Mouse (Mus musculus) splenic B cell, adult 2 months (primary cell): ENCODE measurements around the gene B3galt4.
"Not testable (repeated sequence)": the region's sequence is repeated elsewhere in the genome, so short reads cannot be mapped to it uniquely, and the experiment has no call there.

ENCODE experiments used
- DNase-seq: peaks from one replicate; pipeline ENCODE4 v3.0.0-alpha.2; 2011; ENCODE audit warnings: low read depth, low spot score
- H3K27me3 ChIP-seq: 2 replicates; pipeline ENCODE4 v1.6.1; 2012; ENCODE audit warnings: mild to moderate bottlenecking, low read length, moderate library complexity, mixed read lengths; ENCODE audit not compliant: control insufficient read depth, poor library complexity, insufficient read depth, severe bottlenecking
- H3K36me3 ChIP-seq: 2 replicates; pipeline ENCODE4 v1.6.1; 2012; ENCODE audit warnings: mild to moderate bottlenecking, low read length, moderate library complexity, mixed read lengths; ENCODE audit not compliant: control insufficient read depth, poor library complexity, insufficient read depth, severe bottlenecking

B3galt4 gene

DNA sequence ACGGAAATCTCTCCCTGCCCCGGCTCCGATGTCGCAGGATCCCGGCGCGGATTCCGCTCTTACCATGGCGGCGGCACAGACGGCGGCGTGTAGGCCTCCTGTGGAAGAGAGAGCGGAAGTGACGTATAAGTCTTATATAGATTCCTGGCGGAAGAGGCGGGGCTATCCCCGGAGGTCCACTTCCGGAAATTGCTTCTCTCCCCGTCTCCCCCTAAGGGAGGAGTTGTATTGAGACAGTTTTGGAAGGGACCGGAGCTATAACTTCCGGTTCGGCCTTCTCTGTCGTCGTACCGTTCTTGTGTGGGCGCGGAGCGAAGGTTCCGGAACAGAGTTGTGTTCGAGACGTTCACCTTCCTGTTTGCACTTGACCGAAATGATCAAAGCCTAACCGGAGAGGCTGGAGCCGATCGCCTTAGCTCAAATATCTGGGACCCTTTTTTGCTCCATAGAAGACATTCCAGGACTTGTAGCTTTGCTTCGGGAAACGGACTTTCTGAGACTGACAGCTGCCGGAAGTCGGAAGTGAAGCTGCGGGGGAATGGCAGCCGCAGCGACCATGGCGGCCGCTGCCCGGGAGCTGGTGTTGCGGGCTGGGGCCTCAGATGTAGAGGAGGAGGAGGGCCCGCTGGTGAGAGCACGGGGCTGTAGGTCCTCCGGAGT lies 4.4 kb upstream of the B3galt4 start, which contains the start of the genes Vps52 and Rps18:
Gene Vps52, plus strand, starts transcription at position 258 of the 660 bp plus-strand sequence.
Gene Rps18, minus strand, starts transcription at position 447 of the 660 bp plus-strand sequence.
- H3K27me3 ChIP-seq = no peaks in the 10 kb centered on the region
- DNase-seq = peak; percentile 99
- H3K36me3 ChIP-seq = peaks cover 13% of the 10 kb centered on the region

DNA sequence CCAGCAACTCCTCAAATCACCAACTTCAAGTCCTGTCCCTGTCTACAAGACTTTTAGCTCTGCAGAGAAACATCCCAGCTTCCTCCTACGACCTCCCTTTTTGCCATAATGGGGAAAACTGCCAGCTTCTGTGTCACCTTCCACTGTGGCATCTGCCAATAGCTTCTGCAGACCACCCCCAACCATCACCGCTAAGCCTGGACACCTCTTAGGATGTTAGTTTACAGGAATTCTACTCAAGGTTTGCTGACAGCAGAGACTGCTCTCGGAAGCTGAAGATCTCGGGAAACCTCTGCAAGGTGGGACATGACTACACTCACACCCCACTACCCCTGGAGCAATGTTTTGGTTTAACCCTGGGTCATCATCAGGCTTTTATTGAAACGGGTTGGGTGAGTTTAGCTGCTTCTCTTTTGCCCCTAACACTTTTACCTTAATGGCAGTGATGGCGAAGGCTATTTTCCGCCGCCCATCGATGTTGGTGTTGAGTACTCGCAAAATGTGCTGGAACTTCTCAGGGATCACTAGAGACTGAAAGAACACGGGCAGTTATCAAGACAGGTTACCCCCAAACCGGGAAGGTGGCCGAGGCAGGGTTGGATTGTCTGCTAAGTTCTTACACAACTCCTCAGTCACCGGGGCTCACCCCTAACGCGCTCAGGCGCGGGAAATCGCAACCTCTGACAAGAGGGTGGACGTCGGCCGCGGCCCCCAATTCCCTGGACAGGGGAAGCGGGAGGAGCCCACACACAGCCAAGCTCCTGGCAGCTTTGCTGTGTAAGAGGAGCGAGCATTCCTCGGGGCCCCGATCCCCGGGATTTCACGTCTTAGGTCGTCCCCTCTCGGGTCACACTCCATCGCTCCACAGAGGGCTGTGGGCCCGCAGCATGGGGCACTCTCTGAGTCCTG lies 3.6 kb upstream of the B3galt4 start:
- Histone ChIP-seq H3K27me3 (no peaks in the 10 kb centered on the region), H3K36me3 (peaks cover 11% of the 10 kb centered on the region)
- no peak for DNase-seq

DNA sequence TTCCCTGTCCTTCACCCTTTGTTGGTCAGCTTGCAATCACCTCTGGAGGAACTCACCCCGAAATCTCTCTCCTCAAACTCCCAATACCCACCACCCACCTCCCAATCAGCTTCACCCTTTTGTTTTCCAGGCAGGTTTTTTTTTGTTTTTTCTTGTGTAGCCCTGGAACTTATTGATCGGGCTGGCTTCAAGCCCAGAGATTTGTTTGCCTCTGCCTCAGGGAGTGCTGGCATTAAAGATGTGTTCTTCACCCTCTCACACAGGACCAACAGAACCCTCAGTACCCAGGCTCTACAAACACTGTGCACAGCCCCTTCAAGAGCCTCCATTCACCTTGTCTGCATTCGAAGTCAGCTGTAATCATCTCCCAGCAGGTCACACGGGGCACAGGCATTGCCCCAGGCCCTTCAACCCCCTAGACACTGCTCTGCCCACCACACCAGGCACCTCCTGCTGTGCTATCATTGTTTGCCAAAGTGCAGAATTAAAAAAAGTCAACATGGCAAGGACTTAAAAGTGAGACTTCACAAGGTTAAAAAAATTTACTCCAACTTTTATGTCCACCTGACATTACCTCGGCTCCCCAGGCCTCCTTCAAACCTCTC lies 2.8 kb upstream of the B3galt4 start:
- H3K36me3 ChIP-seq = peaks cover 9% of the 10 kb centered on the region
- H3K27me3 ChIP-seq = no peaks in the 10 kb centered on the region
- DNase-seq = no peak

DNA sequence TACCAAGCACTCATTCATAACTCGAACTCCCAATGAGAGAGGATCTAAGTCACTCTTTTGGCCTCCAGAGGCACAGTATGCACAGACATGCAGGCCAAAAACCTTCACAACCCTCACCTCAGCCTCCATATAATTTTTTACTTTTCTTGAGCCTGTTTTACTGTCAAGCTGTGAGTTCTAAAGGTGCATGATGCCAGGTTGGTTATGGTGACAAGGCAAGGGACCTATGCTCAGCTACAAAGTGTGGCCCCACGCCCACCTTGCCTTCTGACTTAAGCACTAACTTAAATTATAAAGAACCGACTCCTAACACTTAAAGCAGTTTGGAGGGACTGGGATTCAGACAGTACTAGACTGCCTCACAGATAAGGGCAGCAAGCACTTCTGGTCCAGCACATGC lies 2.0 kb upstream of the B3galt4 start:
- H3K36me3 ChIP-seq = peaks cover 8% of the 10 kb centered on the region
- H3K27me3 ChIP-seq = no peaks in the 10 kb centered on the region
- DNase-seq = no peak

DNA sequence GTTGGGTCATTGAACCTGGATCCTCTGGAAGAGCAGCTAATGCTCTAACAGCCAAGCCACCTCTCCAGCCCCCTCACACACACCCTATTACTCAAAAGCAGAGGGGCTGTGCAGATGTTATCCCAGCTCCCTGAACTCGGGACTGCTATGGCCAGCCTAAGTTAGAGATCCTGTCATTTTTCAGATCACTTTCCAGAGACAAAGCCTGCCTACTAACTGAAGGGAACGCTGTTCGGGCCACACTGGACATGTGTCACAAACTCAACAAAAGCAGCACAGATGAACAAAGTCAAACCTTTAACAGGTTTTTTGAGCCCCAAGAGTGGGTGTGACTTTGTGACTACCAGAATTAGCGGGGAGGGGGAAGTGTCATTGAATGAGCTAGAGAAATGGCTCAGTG lies 1.6 kb upstream of the B3galt4 start:
- Histone ChIP-seq H3K27me3 (no peaks in the 10 kb centered on the region), H3K36me3 (peaks cover 7% of the 10 kb centered on the region)
- DNase-seq = no peak

DNA sequence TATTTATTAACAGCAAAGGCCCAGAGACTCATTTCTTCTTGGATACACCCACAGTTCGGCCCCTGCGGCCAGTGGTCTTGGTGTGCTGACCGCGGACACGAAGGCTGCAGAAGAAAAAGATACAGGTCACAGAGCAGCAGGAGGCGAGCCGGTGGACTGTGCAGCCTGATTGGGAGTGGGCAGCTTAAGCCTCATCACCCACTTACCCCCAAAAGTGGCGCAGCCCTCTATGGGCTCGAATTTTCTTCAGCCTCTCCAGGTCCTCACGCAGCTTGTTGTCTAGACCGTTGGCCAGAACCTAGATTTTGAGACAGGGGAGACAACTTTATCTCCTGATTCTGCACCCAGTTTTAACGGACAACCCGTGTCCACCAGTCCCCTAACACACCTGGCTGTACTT lies 727 bp upstream of the B3galt4 start:
- H3K36me3 ChIP-seq, H3K27me3 ChIP-seq: not testable (repeated sequence)

DNA sequence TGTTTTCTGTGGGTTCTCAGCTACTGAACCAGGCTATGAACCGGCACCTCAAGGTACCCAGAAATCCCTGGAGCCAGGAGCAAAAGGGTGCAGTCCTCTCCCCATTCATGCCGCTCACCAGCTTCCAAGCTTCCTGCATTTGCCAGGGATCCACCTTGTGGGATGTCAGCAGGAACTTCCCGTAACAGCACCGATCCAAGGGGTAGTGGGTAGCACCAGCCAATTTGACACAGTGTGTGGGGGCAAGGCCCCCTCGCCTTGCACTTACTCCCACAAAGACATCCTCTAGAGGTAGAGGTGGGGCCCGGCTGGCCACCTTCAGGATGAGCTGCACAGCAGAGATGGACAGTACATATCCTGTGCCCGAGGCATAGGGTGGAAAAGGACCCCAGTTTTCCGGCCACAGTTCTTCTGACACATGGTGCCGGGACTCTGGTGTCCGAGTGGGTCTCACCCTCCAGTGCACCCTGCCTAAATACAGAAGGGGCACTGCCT lies 1.1 kb downstream of the B3galt4 start:
- no peak for DNase-seq
- H3K27me3 ChIP-seq = no peaks in the 10 kb centered on the region
- peaks cover 6% of the 10 kb centered on the region; the same call in 1 of the 2 replicates for H3K36me3 ChIP-seq

More for the DNA sequence above, 727 bp upstream of the B3galt4 start:
- DNase-seq = not testable (repeated sequence)

DNA sequence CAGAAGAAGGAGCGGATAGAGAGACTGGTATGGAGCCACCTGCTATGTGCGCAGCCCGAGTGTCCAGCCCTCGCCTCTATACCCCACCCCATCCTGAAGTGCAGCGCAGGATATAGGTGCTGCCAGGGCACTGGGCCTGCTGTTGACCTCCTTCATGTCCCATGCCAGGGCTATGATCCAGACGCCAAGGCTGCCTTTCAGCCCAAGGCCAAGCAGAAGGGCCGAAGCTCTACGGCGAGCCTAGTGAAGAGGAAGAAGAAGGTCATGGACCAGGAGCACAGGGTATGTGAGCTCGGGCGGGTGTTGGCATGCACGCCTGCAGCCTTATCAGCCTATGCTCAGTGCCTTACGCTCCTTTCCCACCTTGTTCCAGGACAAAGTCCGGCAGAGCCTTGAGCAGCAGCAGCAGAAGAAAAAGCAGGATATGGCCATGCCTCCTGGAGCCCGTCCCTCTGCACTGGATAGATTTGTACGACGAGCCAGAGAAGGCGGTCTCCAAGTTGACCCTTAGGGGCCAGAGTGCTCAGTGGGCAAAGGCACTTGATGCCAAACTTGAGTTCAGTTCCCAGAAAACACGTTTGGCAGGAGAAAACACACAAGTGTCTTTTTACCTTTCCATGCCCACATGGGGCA lies 2.3 kb downstream of the B3galt4 start:
- Histone ChIP-seq H3K27me3 (no peaks in the 10 kb centered on the region), H3K36me3 (peaks cover 6% of the 10 kb centered on the region; the same call in 1 of the 2 replicates)
- no peak for DNase-seq

DNA sequence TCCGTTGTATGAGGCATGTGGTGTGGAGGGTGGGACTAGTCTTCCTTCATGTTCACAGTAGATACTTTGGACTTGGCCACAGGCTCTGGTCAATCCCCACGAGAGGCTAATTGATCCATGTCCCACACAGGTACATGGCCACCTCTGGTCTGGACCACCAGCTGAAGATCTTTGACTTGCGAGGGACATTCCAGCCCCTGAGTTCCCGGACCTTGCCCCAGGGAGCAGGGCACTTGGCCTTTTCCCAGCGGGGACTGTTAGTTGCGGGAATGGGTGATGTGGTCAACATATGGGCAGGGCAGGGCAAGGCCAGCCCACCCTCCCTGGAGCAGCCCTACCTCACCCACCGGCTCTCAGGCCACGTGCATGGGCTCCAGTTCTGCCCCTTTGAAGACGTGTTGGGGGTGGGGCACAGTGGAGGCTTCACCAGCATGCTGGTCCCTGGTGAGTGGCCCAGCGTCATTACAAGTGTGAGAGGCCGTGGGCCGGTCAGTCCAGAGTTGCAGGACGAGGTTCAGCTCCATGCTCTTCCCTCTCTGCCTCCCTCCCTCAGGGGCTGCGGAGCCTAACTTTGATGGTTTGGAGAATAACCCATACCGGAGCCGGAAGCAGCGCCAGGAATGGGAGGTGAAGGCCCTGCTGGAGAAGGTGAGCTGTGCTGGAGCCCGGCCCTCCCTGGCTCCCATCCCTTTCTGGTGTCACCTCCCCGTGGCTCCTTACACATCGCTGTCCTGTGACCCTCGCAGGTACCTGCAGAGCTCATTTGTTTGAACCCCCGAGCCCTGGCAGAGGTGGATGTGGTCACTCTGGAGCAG lies 3.0 kb downstream of the B3galt4 start:
- no peaks in the 10 kb centered on the region for H3K27me3 ChIP-seq
- no peak for DNase-seq
- H3K36me3 ChIP-seq = peaks cover 6% of the 10 kb centered on the region

DNA sequence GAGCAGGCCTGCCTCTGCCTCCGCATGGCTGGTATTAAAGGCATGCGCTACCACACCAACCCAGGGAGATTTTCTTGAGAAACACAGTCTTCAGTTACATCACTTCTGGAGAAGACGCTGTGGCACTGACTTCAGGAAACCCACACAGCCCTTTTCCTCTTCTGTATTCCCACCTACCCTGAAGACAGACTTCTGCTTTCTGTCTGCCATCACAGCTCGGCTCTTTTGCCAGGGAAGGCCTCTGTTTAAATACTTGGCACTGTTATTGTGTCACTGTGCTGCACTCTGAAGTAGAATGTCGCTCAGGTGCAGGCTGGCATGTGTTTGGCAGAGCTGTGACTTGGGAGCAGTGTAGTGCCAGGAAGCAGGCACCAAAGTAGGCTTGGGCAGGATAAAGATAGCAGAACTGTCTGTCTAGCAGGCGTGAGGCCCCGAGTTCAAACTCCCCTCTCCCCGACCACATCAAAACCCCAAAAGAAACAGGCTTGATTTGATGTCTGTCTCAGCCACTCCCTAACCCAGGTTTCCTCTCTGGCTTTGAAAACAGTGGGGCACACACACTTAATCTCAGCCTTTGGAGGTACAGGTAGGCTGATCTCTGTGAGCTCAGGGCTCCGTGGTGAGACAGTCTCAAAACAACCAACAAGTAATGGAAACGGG lies 3.7 kb downstream of the B3galt4 start:
- Histone ChIP-seq H3K27me3 (no peaks in the 10 kb centered on the region), H3K36me3 (peaks cover 6% of the 10 kb centered on the region)
- no peak for DNase-seq

DNA sequence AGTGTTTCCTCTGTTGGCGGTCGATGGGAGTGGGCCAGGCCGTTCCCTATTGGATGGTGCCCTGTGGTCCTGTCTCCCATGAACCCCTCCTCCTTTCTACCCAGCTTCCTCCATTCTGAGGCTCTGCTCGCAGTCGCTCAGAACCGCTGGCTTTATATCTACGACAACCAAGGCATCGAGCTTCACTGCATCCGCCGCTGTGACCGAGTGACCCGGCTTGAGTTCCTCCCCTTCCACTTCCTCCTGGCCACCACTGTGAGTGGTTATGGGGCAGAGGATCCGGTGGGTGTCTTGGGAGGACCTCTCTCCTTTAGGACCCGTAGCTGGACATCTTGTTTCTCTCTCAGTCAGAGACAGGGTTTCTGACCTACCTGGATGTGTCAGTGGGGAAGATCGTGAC lies 7.8 kb downstream of the B3galt4 start:
- Histone ChIP-seq H3K27me3 (no peaks in the 10 kb centered on the region), H3K36me3 (peaks cover 2% of the 10 kb centered on the region)
- DNase-seq = no peak

DNA sequence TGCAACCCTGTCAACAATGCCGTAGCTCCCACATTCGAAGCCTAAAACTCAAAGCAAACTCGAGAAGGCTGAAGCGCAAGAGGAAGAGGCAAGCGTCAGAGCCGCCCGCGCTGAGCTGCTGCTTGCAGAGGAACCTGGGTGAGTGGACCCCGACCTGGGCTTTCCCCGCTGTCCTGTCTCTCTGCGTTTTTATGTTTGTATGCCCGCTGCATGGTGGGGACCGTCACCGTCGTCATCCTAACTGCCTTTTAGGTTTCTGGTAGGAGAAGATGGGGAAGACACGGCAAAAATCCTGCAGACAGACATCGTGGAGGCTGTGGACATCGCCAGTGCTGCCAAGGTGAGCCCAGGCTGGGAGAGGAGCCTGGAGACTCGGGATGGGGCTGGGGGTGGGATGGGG lies 9.9 kb downstream of the B3galt4 start:
- Histone ChIP-seq H3K27me3 (no peaks in the 10 kb centered on the region), H3K36me3 (peaks cover 7% of the 10 kb centered on the region)
- no peak for DNase-seq

DNA sequence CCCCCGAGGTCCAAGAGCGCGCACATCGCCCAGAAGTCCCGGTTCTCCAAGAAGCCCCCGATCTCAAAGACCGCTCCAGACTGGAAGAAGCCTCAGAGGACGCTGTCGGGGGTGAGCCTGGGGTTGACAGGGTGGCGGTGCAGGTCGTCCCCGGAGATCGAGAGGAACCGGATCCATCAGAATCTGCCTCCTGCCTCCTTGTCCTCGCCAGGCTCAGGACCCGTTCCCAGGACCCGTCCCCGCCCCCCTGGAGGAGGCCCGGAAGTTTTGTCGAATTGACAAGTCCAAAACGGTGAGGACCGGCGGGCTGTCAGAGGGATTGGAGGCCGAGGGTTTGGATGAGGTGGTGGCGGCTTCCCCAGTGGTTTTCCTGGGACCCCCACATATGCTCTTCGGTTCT lies 10.3 kb downstream of the B3galt4 start:
- Histone ChIP-seq H3K36me3 (peaks cover 8% of the 10 kb centered on the region), H3K27me3 (no peaks in the 10 kb centered on the region)
- DNase-seq = no peak
